Mouse (Mus musculus): ENCODE results near the gene Pax6.

Pax6 gene

GRCm38 (mm10) chr2:105671116-105671797, 2.6 kb downstream of the Pax6 start:
- no peak for DNase-seq (ENCODE audit: extremely low spot score, low read depth, low spot score)

- no peak for DNase-seq (ENCODE audit: extremely low spot score, low read depth, low spot score)
Measured at GRCm38 (mm10) chr2:105671798-105672595, 3.3 kb downstream of the Pax6 start.

- DNase-seq (ENCODE audit: extremely low spot score, low read depth, low spot score), result no peak
Measured at GRCm38 (mm10) chr2:105672596-105672960, 3.9 kb downstream of the Pax6 start.

- no peak for DNase-seq (ENCODE audit: extremely low spot score, low read depth, low spot score)
Measured at GRCm38 (mm10) chr2:105673054-105673453, 4.4 kb downstream of the Pax6 start.

GRCm38 (mm10) chr2:105673631-105674060, 4.9 kb downstream of the Pax6 start:
- no peak for DNase-seq (ENCODE audit: extremely low spot score, low read depth, low spot score)

GRCm38 (mm10) chr2:105674061-105674874, 5.6 kb downstream of the Pax6 start:
- no peak for DNase-seq (ENCODE audit: extremely low spot score, low read depth, low spot score)

- no peak for DNase-seq (ENCODE audit: extremely low spot score, low read depth, low spot score)
Measured at GRCm38 (mm10) chr2:105674875-105675729, 6.4 kb downstream of the Pax6 start.

- DNase-seq (ENCODE audit: extremely low spot score, low read depth, low spot score), result no peak
Measured at GRCm38 (mm10) chr2:105675730-105676079, 7.0 kb downstream of the Pax6 start.

GRCm38 (mm10) chr2:105676080-105676908, 7.6 kb downstream of the Pax6 start:
- no peak for DNase-seq (ENCODE audit: extremely low spot score, low read depth, low spot score)

GRCm38 (mm10) chr2:105676909-105677433, 8.3 kb downstream of the Pax6 start:
- no peak for DNase-seq (ENCODE audit: extremely low spot score, low read depth, low spot score)

GRCm38 (mm10) chr2:105677434-105678105, 8.9 kb downstream of the Pax6 start:
- DNase-seq (ENCODE audit: extremely low spot score, low read depth, low spot score), result no peak

- no peak for DNase-seq (ENCODE audit: extremely low spot score, low read depth, low spot score)
Measured at GRCm38 (mm10) chr2:105678306-105678705, 9.6 kb downstream of the Pax6 start.

- no peak for DNase-seq (ENCODE audit: extremely low spot score, low read depth, low spot score)
Measured at GRCm38 (mm10) chr2:105678880-105679321, 10.2 kb downstream of the Pax6 start.

GRCm38 (mm10) chr2:105679331-105679730, 10.6 kb downstream of the Pax6 start:
- DNase-seq (ENCODE audit: extremely low spot score, low read depth, low spot score), result no peak

GRCm38 (mm10) chr2:105680146-105680998, 11.7 kb downstream of the Pax6 start:
- no peak for DNase-seq (ENCODE audit: extremely low spot score, low read depth, low spot score)

GRCm38 (mm10) chr2:105680999-105681710, 12.5 kb downstream of the Pax6 start:
- DNase-seq (ENCODE audit: extremely low spot score, low read depth, low spot score), result no peak

- no peak for DNase-seq (ENCODE audit: extremely low spot score, low read depth, low spot score)
Measured at GRCm38 (mm10) chr2:105682011-105682501, 13.4 kb downstream of the Pax6 start.

Measured in hindlimb bud, embryonic 11.5 days (tissue).